Comparison of ENCODE assay signal across 8 mouse cellular contexts in the genomic region with DNA sequence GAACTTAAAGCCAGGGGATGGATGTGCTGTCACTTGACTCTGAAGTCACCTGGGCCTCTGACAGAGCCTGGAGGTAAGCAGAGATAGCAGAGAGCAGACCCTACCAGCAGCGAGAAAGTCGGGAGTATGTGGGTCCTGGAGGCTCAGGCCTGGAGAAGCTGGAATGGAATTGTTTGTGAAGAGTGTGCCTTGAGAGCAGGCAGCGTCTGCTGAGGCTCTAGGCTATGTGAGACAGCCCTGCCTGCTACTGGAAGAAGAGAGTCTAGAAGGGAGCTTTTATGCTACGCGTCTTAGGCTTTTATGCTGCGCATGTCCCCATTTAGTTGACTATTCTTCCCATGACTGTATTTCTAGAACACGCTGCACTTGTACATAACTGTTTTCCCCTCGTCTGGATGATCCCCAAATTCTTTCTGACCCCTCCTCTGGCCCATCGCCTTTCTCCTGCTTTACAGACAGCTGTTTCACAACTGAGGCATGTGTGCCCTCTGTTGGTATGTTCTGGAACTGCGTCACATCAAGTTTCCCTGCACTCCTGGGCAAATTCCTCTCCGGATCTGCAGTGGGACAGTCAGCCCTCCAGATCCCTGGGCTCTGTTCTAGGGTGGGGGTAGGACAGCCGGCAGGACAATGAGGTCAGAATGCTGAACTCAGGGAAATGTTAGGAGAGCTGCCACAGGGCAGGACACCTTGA. TPM values are rescaled to one million over a fixed set of nuclear protein-coding genes. Genes with fewer than 3 reads are reported as not detected.
DNase-seq lines count a peak whose midpoint lies in the region; ATAC-seq lines count a peak whose summit lies in the region.

No protein-coding gene starts in this region.

- no peak overlapping the region for H3K9ac ChIP-seq in embryonic facial prominence, embryonic 15.5 days
- H3K9ac ChIP-seq in heart, embryonic 14.5 days (ENCODE audit: low read length) = peak overlapping the region; percentile 6; the same call in 1 of the 2 replicates
- no peak overlapping the region for H3K9ac ChIP-seq in liver, embryonic 11.5 days (ENCODE audit: low read depth, low read length)
- no peak overlapping the region for H3K9ac ChIP-seq in neural tube, embryonic 15.5 days (replicated peaks)

- H3K4me2 ChIP-seq in embryonic facial prominence, embryonic 15.5 days (replicated peaks) = no peak overlapping the region; the same call in 1 of the 2 replicates
- H3K4me2 ChIP-seq in heart, embryonic 14.5 days (ENCODE audit: low read length) = peak overlapping the region; percentile 37
- no peak overlapping the region for H3K4me2 ChIP-seq in liver, embryonic 11.5 days
- peak overlapping the region; percentile 38 for H3K4me2 ChIP-seq in neural tube, embryonic 15.5 days

- 20% methylated on average over 12 of the region's 12 CpGs for WGBS in embryonic facial prominence, embryonic 15.5 days
- 22% methylated on average over 12 of the region's 12 CpGs for whole genome bisulfite sequencing in heart, embryonic 14.5 days
- 32% methylated on average over 12 of the region's 12 CpGs for WGBS in liver, embryonic 11.5 days
- 32% methylated on average over 12 of the region's 12 CpGs for WGBS in neural tube, embryonic 15.5 days

- H3K4me3 ChIP-seq in embryonic facial prominence, embryonic 15.5 days (replicated peaks) = no peak overlapping the region
- no peak overlapping the region for H3K4me3 ChIP-seq in heart, embryonic 14.5 days (ENCODE audit: control insufficient read depth in 1 of 2, insufficient read depth in 1 of 2, low read depth in 1 of 2, low read length in 2 of 2)
- H3K4me3 ChIP-seq in liver, embryonic 11.5 days (ENCODE audit: low read depth, low read length) = no peak overlapping the region
- no peak overlapping the region for H3K4me3 ChIP-seq in neural tube, embryonic 15.5 days (replicated peaks)

- no peak overlapping the region for H3K27ac ChIP-seq in embryonic facial prominence, embryonic 15.5 days (replicated peaks)
- H3K27ac ChIP-seq in heart, embryonic 14.5 days (replicated peaks in 1 of 2; ENCODE audit: control insufficient read depth in 1 of 2, insufficient read depth in 1 of 2, low read depth in 2 of 2, low read length in 2 of 2) = 0 out of 4 replicates have a peak overlapping the region, but pooled peaks of 1 of the 2 experiments have one; percentile 14
- H3K27ac ChIP-seq in liver, embryonic 11.5 days (ENCODE audit: low read depth, low read length) = no peak overlapping the region
- H3K27ac ChIP-seq in neural tube, embryonic 15.5 days (replicated peaks) = no peak overlapping the region

- ATAC-seq in embryonic facial prominence, embryonic 15.5 days (ENCODE audit: insufficient number of reproducible peaks, low FRiP score, low TSS enrichment, low read depth) = 0 out of 2 replicates have a peak, but pooled peaks have one; percentile 34
- no peak for ATAC-seq in heart, embryonic 14.5 days (ENCODE audit: insufficient number of reproducible peaks, insufficient read depth, low FRiP score, low read depth)
- 0 out of 2 replicates have a peak, but pooled peaks have one; percentile 10 for ATAC-seq in liver, embryonic 11.5 days (replicated peaks; ENCODE audit: low FRiP score)
- ATAC-seq in neural tube, embryonic 15.5 days (ENCODE audit: low FRiP score) = peak; percentile 65

- H3K4me1 ChIP-seq in embryonic facial prominence, embryonic 15.5 days = peaks cover 9% of the 10 kb centered on the region
- H3K4me1 ChIP-seq in heart, embryonic 14.5 days (ENCODE audit: control insufficient read depth in 2 of 2, insufficient read depth in 2 of 2, low read length in 2 of 2) = peaks cover 9 to 11% of the 10 kb centered on the region in 2 experiments; a peak in 2 of 4 replicates
- no peaks in the 10 kb centered on the region for H3K4me1 ChIP-seq in liver, embryonic 11.5 days (replicated peaks; ENCODE audit: control insufficient read depth, insufficient read depth, low read length)
- H3K4me1 ChIP-seq in neural tube, embryonic 15.5 days = peaks cover 6% of the 10 kb centered on the region; the same call in 1 of the 2 replicates

- DNase-seq in B cell, adult 2 months = peak; percentile 24 to 28
- DNase-seq in adrenal gland, postnatal 4 days (ENCODE audit: low spot score in 2 of 2) = peak; percentile 18 to 50
- DNase-seq in kidney, postnatal 10 days = peak; percentile 86
- peak; percentile 63 for DNase-seq in liver, embryonic 11.5 days (ENCODE audit: low spot score)
- DNase-seq in urinary bladder, adult 18-20 months (ENCODE audit: low spot score in 2 of 2) = peak; percentile 38 to 58

- H3K9me3 ChIP-seq in embryonic facial prominence, embryonic 15.5 days (replicated peaks) = no peaks in the 10 kb centered on the region
- no peaks in the 10 kb centered on the region for H3K9me3 ChIP-seq in heart, embryonic 14.5 days (ENCODE audit: control insufficient read depth, low read length)
- H3K9me3 ChIP-seq in liver, embryonic 11.5 days (ENCODE audit: control insufficient read depth, low read length) = no peaks in the 10 kb centered on the region
- H3K9me3 ChIP-seq in neural tube, embryonic 15.5 days (replicated peaks) = no peaks in the 10 kb centered on the region

- no peaks in the 10 kb centered on the region for H3K27me3 ChIP-seq in embryonic facial prominence, embryonic 15.5 days
- H3K27me3 ChIP-seq in heart, embryonic 14.5 days (ENCODE audit: control insufficient read depth, insufficient read depth, low read length) = no peaks in the 10 kb centered on the region
- no peaks in the 10 kb centered on the region for H3K27me3 ChIP-seq in liver, embryonic 11.5 days (replicated peaks; ENCODE audit: control insufficient read depth, insufficient read depth, low read length)
- no peaks in the 10 kb centered on the region for H3K27me3 ChIP-seq in neural tube, embryonic 15.5 days (replicated peaks)

- no peaks in the 10 kb centered on the region for H3K36me3 ChIP-seq in embryonic facial prominence, embryonic 15.5 days
- H3K36me3 ChIP-seq in heart, embryonic 14.5 days (ENCODE audit: control insufficient read depth, insufficient read depth, low read length) = no peaks in the 10 kb centered on the region
- H3K36me3 ChIP-seq in liver, embryonic 11.5 days (ENCODE audit: control insufficient read depth, insufficient read depth, low read length) = no peaks in the 10 kb centered on the region
- no peaks in the 10 kb centered on the region for H3K36me3 ChIP-seq in neural tube, embryonic 15.5 days

RNA-seq across cellular contexts. Expression of gene L1td1, which starts 24.2 kb away (rescaled TPM):
- total RNA-seq in adrenal gland, postnatal 4 days (2021) = not detected
- 0.07 TPM in 1 of 2 replicates, not detected in the other for polyA plus RNA-seq in embryonic facial prominence, embryonic 15.5 days (2015; fragmentation: Nextera tagmentation; extraction: Ambion mirVana)
- polyA plus RNA-seq in heart, embryonic 14.5 days (2014; fragmentation: Nextera tagmentation; extraction: Ambion mirVana) = not detected in 2 replicates
- polyA plus RNA-seq in liver, embryonic 11.5 days (2014; fragmentation: Nextera tagmentation; extraction: Ambion mirVana) = 0.05 TPM in 1 of 2 replicates, not detected in the other
- polyA plus RNA-seq in neural tube, embryonic 15.5 days (2015; fragmentation: Nextera tagmentation; extraction: Ambion mirVana) = 0.08 TPM in 1 of 2 replicates, not detected in the other

Comparison
In these comparisons a context has a peak if more than half of its experiments do, and no peak if none do; other contexts are left out.
1. DNase-seq: peak in every context shown above with its lines; median percentile 86 in kidney, postnatal 10 days; 63 in liver, embryonic 11.5 days; 48 in urinary bladder, adult 18-20 months; 34 in adrenal gland, postnatal 4 days; 26 in B cell, adult 2 months.
2. H3K4me2 ChIP-seq: peak in heart, embryonic 14.5 days (single experiment) and neural tube, embryonic 15.5 days (single experiment); none in embryonic facial prominence, embryonic 15.5 days (single experiment) and liver, embryonic 11.5 days (single experiment).